Mouse (Mus musculus) stomach, postnatal 0 days (tissue): ENCODE results near the gene Slc7a6. TPM values are rescaled to one million over a fixed set of nuclear protein-coding genes. Genes with fewer than 3 reads are reported as not detected.
A peak's percentile ranks its signal among the peaks of the same experiment; 100 is the strongest.

Source experiments
- ATAC-seq: fragments of 200-750 bp; cut with Nextera tagmentation; 2 replicates; pipeline ENCODE4 v1.8.0; 2017; ENCODE audit not compliant: low FRiP score, low TSS enrichment
- DNase-seq: peaks from one replicate; pipeline ENCODE4 v3.0.0-alpha.2; 2016; ENCODE audit warnings: low spot score
- H3K27ac ChIP-seq: fragments of 300-500 bp; sonication (generic); replicated peaks from 2 replicates; pipeline ENCODE4 v1.5.1; 2014; ENCODE audit warnings: mild to moderate bottlenecking, control low read depth
- H3K27me3 ChIP-seq: fragments of 300-500 bp; sonication (generic); 2 replicates; pipeline ENCODE4 v1.6.1; 2014; ENCODE audit warnings: low read length; ENCODE audit not compliant: control insufficient read depth, insufficient read depth
- H3K36me3 ChIP-seq: fragments of 300-500 bp; sonication (generic); 2 replicates; pipeline ENCODE4 v1.6.1; 2014; ENCODE audit warnings: low read length, mixed read lengths; ENCODE audit not compliant: control insufficient read depth, insufficient read depth
- H3K4me1 ChIP-seq: fragments of 300-500 bp; sonication (generic); replicated peaks from 2 replicates; pipeline ENCODE4 v1.6.1; 2014; ENCODE audit warnings: antibody characterized with exemption; ENCODE audit not compliant: control insufficient read depth, insufficient read depth
- H3K4me2 ChIP-seq: fragments of 300-500 bp; sonication (generic); replicated peaks from 2 replicates; pipeline ENCODE4 v1.6.1; 2014; ENCODE audit warnings: low read depth, mild to moderate bottlenecking, control low read depth, moderate library complexity
- H3K4me3 ChIP-seq: fragments of 300-500 bp; sonication (generic); 2 replicates; pipeline ENCODE4 v1.5.1; 2014; ENCODE audit warnings: low read depth, low read length, control low read depth
- H3K9ac ChIP-seq: fragments of 300-500 bp; sonication (generic); 2 replicates; pipeline ENCODE4 v1.6.1; 2014; ENCODE audit warnings: mild to moderate bottlenecking, low read length, control low read depth, mixed read lengths
- H3K9me3 ChIP-seq: fragments of 300-500 bp; sonication (generic); 2 replicates; pipeline ENCODE4 v1.6.1; 2016; ENCODE audit warnings: low read length; ENCODE audit not compliant: control insufficient read depth
- CTCF ChIP-seq: IDR thresholded peaks from 2 replicates; pipeline ENCODE4 v1.5.1; 2016; ENCODE audit warnings: antibody characterized with exemption, low read depth, mild to moderate bottlenecking, moderate library complexity
- EP300 ChIP-seq: optimal IDR thresholded peaks from 2 replicates; pipeline ENCODE3; 2016; ENCODE audit warnings: antibody characterized with exemption
- WGBS: fragments of 180-500 bp; shearing (Covaris S2); extraction: QIAGEN DNeasy Blood & Tissue Kit; methylation state at CpG from one replicate; pipeline ENCODE4 v1.1.7; 2014; 5-methylcytosine and 5-hydroxymethylcytosine counted together
- polyA plus RNA-seq: library from polyadenylated mRNA; unstranded; fragments of >200 nt; fragmentation: Nextera tagmentation; extraction: Ambion mirVana; gene quantifications from 2 replicates; pipeline ENCODE4 v1.2.1, GENCODE M21; 2015

Slc7a6 gene
- polyA plus RNA-seq, 1 experiment from 2014 or later: 25.8 TPM

- peak; percentile 52 for DNase-seq
- 0 out of 2 replicates have a peak, but pooled peaks cover 4% of the 10 kb centered on the region for H3K36me3 ChIP-seq
- H3K4me3 ChIP-seq: peak overlapping the region; percentile 62
- peak overlapping the region; percentile 78 for H3K4me2 ChIP-seq
- no peaks in the 10 kb centered on the region for H3K4me1 ChIP-seq
- H3K9ac ChIP-seq: peak overlapping the region; percentile 81
- 11% methylated on average over 22 of the region's 22 CpGs for WGBS
- peak overlapping the region; percentile 95 for H3K27ac ChIP-seq
- no peaks in the 10 kb centered on the region for H3K9me3 ChIP-seq
- ATAC-seq: no peak
- peaks cover 2% of the 10 kb centered on the region; the same call in 1 of the 2 replicates for H3K27me3 ChIP-seq
- no peak for TF ChIP-seq CTCF
Measured at GRCm38 (mm10) chr8:106137218-106137905, 31.3 kb upstream of the Slc7a6 start.

DNA sequence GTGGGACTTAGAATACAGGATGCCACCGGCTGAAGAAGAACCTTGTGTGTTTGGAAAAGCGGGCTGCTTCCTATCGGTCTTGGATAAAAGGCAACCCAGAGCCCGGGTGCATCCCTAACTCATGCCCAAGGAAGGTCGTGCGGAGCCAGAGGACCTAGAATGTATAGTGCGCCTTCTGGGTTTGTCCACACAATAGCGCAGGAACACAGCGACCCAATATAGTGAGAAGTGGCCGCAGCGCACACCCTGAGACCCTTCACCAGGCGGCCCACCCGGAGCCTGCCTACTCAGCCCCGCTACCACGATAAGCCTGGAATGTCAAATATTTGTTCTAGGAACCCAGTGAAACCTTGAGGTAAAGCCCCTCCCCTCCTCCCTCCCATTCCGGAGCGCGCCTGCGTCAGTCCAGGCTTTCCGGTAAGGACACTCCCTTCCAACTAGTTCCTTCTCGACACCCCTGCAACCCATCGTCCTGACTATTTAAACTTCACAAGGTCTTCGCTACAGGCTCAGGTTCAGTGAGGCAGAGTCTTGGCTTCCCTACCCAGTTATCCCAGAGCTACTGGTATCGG lies 30.7 kb upstream of the Slc7a6 start:
- H3K36me3 ChIP-seq: no peaks in the 10 kb centered on the region
- no peaks in the 10 kb centered on the region for H3K4me1 ChIP-seq
- H3K9ac ChIP-seq: peak overlapping the region; percentile 81
- peak overlapping the region; percentile 78 for H3K4me2 ChIP-seq
- TF ChIP-seq CTCF: no peak
- no peak for TF ChIP-seq EP300
- peak; percentile 91 for DNase-seq
- peak overlapping the region; percentile 62 for H3K4me3 ChIP-seq
- peaks cover 2% of the 10 kb centered on the region; the same call in 1 of the 2 replicates for H3K27me3 ChIP-seq
- ATAC-seq: 0 out of 2 replicates have a peak, but pooled peaks have one; percentile 1
- peak overlapping the region; percentile 95 for H3K27ac ChIP-seq
- no peaks in the 10 kb centered on the region for H3K9me3 ChIP-seq
- WGBS: under 1% methylated on average over 21 of the region's 24 CpGs

DNA sequence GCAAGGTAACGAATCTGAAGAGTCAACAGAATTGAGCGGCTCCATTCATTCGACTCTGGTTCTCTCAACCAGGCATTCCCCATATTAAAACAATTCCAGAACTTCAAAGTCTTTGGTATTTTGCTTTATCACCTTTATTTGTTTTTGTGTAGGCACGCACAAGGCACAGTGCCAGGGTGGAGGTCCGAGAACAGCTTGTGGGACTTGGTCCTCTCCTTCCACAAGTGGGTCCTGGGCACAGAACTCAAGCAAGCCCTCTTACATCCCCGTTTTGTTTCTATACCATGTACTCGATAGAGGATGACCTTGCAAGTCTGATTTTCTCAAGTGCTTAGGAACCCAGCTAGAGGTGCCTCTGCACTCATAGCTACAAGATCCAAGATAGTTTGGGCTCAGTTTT lies 30.0 kb upstream of the Slc7a6 start:
- H3K9ac ChIP-seq: peak overlapping the region; percentile 81
- WGBS: 11% methylated on average over 7 of the region's 7 CpGs
- H3K27me3 ChIP-seq: peaks cover 2% of the 10 kb centered on the region; the same call in 1 of the 2 replicates
- H3K27ac ChIP-seq: peak overlapping the region; percentile 95
- no peak for ATAC-seq
- H3K4me3 ChIP-seq: peak overlapping the region; percentile 62
- H3K4me2 ChIP-seq: peak overlapping the region; percentile 78
- DNase-seq: no peak
- H3K4me1 ChIP-seq: no peaks in the 10 kb centered on the region
- TF ChIP-seq CTCF: no peak
- no peak for TF ChIP-seq EP300
- H3K9me3 ChIP-seq: no peaks in the 10 kb centered on the region
- H3K36me3 ChIP-seq: no peaks in the 10 kb centered on the region

- no peaks in the 10 kb centered on the region for H3K4me1 ChIP-seq
- no peaks in the 10 kb centered on the region; the same call in 1 of the 2 replicates for H3K27me3 ChIP-seq
- H3K9me3 ChIP-seq: no peaks in the 10 kb centered on the region
- DNase-seq: no peak
- TF ChIP-seq EP300 (no peak), CTCF (no peak)
- no peak overlapping the region for H3K4me3 ChIP-seq
- H3K9ac ChIP-seq: no peak overlapping the region
- 67% methylated on average over 5 of the region's 5 CpGs for WGBS
- no peaks in the 10 kb centered on the region for H3K36me3 ChIP-seq
- no peak overlapping the region for H3K4me2 ChIP-seq
- H3K27ac ChIP-seq: no peak overlapping the region
- ATAC-seq: no peak
Measured at GRCm38 (mm10) chr8:106140191-106140590, 28.5 kb upstream of the Slc7a6 start.

- Histone ChIP-seq H3K9me3 (no peaks in the 10 kb centered on the region), H3K27ac (no peak overlapping the region), H3K9ac (no peak overlapping the region), H3K4me1 (no peaks in the 10 kb centered on the region), H3K27me3 (no peaks in the 10 kb centered on the region; the same call in 1 of the 2 replicates), H3K36me3 (no peaks in the 10 kb centered on the region), H3K4me2 (no peak overlapping the region), H3K4me3 (no peak overlapping the region)
- TF ChIP-seq CTCF (peak; percentile 98), EP300 (no peak)
- peak; percentile 87 for DNase-seq
- ATAC-seq: no peak
- WGBS: 12% methylated on average over 13 of the region's 13 CpGs
Measured at GRCm38 (mm10) chr8:106140769-106141168, 27.9 kb upstream of the Slc7a6 start.

DNA sequence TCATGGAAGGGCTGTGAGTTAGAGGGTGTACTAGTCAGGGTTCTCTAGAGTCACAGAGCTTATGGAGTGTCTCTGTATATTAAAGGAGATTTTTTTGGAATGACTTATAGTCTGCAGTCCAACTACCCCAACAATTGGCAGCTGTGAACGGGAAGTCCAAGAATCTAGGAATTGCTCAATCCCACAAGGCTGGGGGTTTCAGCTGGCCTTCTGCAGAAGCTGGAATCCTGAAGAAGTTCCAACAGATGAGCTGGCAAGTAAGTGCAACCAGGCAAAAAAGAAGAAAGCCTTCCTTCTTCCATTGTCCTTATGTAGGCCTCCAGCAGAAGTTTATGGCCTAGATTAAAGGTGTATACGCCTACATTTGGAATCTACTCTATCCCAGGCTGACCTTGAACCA lies 23.3 kb upstream of the Slc7a6 start:
- Histone ChIP-seq H3K27ac (no peak overlapping the region; the same call in 1 of the 2 replicates), H3K4me1 (no peaks in the 10 kb centered on the region), H3K36me3 (no peaks in the 10 kb centered on the region), H3K4me3 (no peak overlapping the region), H3K9me3 (no peaks in the 10 kb centered on the region), H3K9ac (no peak overlapping the region), H3K27me3 (no peaks in the 10 kb centered on the region), H3K4me2 (no peak overlapping the region)
- no peak for TF ChIP-seq CTCF
- no peak for TF ChIP-seq EP300
- 72% methylated on average over 2 of the region's 2 CpGs for WGBS
- ATAC-seq (no peak), DNase-seq (no peak)
